18 mouse cellular contexts compared by ENCODE assay signal in the genomic region with DNA sequence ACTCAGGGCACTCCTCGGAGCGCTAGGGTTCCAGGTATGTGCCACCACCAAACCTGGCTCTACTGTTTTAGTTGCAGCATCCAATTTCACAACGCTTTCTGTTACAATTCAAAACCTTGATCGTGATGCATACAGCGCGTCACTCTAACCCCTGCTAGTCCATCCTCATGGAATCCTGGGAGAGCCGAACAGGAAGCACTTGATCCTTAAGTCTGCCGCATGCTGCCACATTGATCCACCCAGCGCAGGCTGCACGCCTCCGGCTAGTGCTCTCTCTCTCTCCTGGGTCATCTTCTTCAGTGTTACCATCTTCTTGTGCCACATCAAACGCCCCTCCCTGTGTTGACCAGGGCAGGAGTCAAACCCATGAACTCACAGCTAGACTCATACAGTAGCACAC.
"Had no signal": no experiment of that assay in that cellular context is flagged by ENCODE, and none has a peak within 500 bp of the region (broad histone marks: within the 10 kb centered on the region; RNA-seq: fewer than 3 reads in every experiment).

No protein-coding gene starts in this region.

- H3K4me3 ChIP-seq: liver, embryonic 15.5 days; midbrain, embryonic 10.5 days; midbrain, embryonic 12.5 days; myocyte; neural tube, embryonic 13.5 days; neural tube, embryonic 15.5 days had no signal

- DNase-seq: lung, adult 18-20 months; lung, embryonic 14.5 days; lung, postnatal 10 days; lung, postnatal 4 days; midbrain, embryonic 14.5 days; retina, postnatal 1 day; right cerebral cortex, postnatal 14 days; right cerebral cortex, postnatal 4 days; spleen, adult 18-20 months; thymus, adult 2 months; thymus, postnatal 25 days; thymus, postnatal 4 days had no signal

- H3K27me3 ChIP-seq: liver, embryonic 15.5 days; midbrain, embryonic 12.5 days; neural tube, embryonic 13.5 days; neural tube, embryonic 15.5 days had no signal

- H3K4me1 ChIP-seq: liver, embryonic 15.5 days; midbrain, embryonic 10.5 days; midbrain, embryonic 12.5 days; neural tube, embryonic 13.5 days; neural tube, embryonic 15.5 days had no signal

- H3K9me3 ChIP-seq: liver, embryonic 15.5 days; midbrain, embryonic 12.5 days; neural tube, embryonic 13.5 days; neural tube, embryonic 15.5 days had no signal

- H3K36me3 ChIP-seq: liver, embryonic 15.5 days; midbrain, embryonic 12.5 days had no signal

- H3K27ac ChIP-seq: liver, embryonic 15.5 days; midbrain, embryonic 10.5 days; midbrain, embryonic 12.5 days; neural tube, embryonic 13.5 days; neural tube, embryonic 15.5 days had no signal
